21 mouse cellular contexts compared by ENCODE assay signal in the genomic region with DNA sequence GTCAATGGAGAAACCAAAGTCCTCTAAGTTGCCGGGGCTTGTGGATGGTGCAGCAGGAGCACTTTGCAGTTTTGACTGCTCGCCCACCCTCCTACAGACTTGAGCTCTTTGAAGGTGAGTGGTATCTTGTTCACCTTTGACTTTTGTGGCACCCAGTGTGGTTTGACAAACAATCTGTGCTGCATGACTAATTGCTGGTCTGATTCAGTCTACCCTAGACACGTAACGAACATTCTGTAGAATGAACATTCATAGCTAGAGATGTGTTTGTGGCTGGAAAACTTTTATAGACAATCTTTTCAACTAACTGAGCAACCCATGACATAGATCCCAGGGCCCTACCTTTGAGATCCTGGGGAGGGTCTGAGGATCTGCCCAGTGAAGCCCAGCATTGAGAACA. TPM values are rescaled to one million over a fixed set of nuclear protein-coding genes. Genes with fewer than 3 reads are reported as not detected.
DNase-seq lines count a peak whose midpoint lies in the region; ATAC-seq and TF ChIP-seq lines count a peak whose summit lies in the region.
"Had no signal": no experiment of that assay in that cellular context is flagged by ENCODE, and none has a peak within 500 bp of the region (broad histone marks: within the 10 kb centered on the region; RNA-seq: fewer than 3 reads in every experiment).

No protein-coding gene starts in this region.

- no peak overlapping the region for H3K4me3 ChIP-seq in myocyte
- H3K4me3 ChIP-seq: embryonic facial prominence, embryonic 10.5 days; erythroblast, embryonic 14.5 days; forebrain, embryonic 10.5 days; gastrocnemius, adult 2 months; heart, embryonic 12.5 days; hindbrain, embryonic 10.5 days had no signal

- H3K4me2 ChIP-seq in myocyte (ENCODE audit: low read depth) = peak overlapping the region; percentile 87
- H3K4me2 ChIP-seq: heart, embryonic 12.5 days; hindbrain, embryonic 14.5 days had no signal

- no peak for TF ChIP-seq POLR2A in myocyte (IDR thresholded peaks at IDR 0.05; ENCODE audit: insufficient read length, low read depth)

- peak; percentile 40 for ATAC-seq in activated CD4-positive, CD25-positive, alpha-beta regulatory T cell, adult 4 months
- ATAC-seq: forebrain, embryonic 14.5 days; intestine, postnatal 0 days had no signal

- no peak overlapping the region for H3ac ChIP-seq in myocyte (ENCODE audit: control insufficient read depth, insufficient read length)

- H3K79me2 ChIP-seq in myocyte (ENCODE audit: control insufficient read depth, insufficient read depth) = no peaks in the 10 kb centered on the region

- no peaks in the 10 kb centered on the region for H3K27me3 ChIP-seq in myocyte (ENCODE audit: control insufficient read depth, insufficient read depth, insufficient read length)

- H3K36me3 ChIP-seq in myocyte (ENCODE audit: control insufficient read depth, insufficient read depth) = no peaks in the 10 kb centered on the region
- H3K36me3 ChIP-seq: embryonic facial prominence, embryonic 10.5 days; forebrain, embryonic 10.5 days; heart, embryonic 12.5 days; hindbrain, embryonic 10.5 days had no signal

- DNase-seq in CD4-positive helper T cell, adult 2 months (ENCODE audit: low read depth, low spot score) = peak; percentile 76
- no peak for DNase-seq in adrenal gland, postnatal 4 days (ENCODE audit: low spot score in 2 of 2)
- no peak for DNase-seq in urinary bladder, adult 18-20 months (ENCODE audit: low spot score in 2 of 2)
- no peak for DNase-seq in spleen, postnatal 10 days (ENCODE audit: low spot score in 2 of 2)
- DNase-seq: adrenal gland, adult 8-10 months; adrenal gland, postnatal 36 days; cerebellum, adult 11 months; cerebellum, adult 9-10 months; cerebellum, postnatal 36 days; gastrocnemius, adult 2 months; gastrocnemius, postnatal 25 days had no signal

TF ChIP-seq in myocyte, 11 proteins besides CTCF, POLR2A, EP300 and RAD21:
- TF ChIP-seq MAX (IDR thresholded peaks at IDR 0.05; ENCODE audit: low read depth) = no peak
- TF ChIP-seq CEBPB (IDR thresholded peaks at IDR 0.05; ENCODE audit: insufficient read depth, poor library complexity, severe bottlenecking) = no peak
- no peak for TF ChIP-seq TCF12 (IDR thresholded peaks at IDR 0.05; ENCODE audit: insufficient read depth, poor library complexity, severe bottlenecking)
- TF ChIP-seq E2F4 (IDR thresholded peaks at IDR 0.05; ENCODE audit: insufficient read depth) = no peak
- TF ChIP-seq MYOG (IDR thresholded peaks at IDR 0.05; ENCODE audit: control insufficient read depth in 1 of 3, insufficient read depth in 1 of 3, insufficient read length in 2 of 3, low read depth in 2 of 3) = no peak
- no peak for TF ChIP-seq USF1 (IDR thresholded peaks at IDR 0.05; ENCODE audit: low read depth)
- no peak for TF ChIP-seq REST (IDR thresholded peaks at IDR 0.05; ENCODE audit: insufficient read depth, insufficient read length)
- no peak for TF ChIP-seq TCF3 (IDR thresholded peaks at IDR 0.05; ENCODE audit: insufficient read length, low read depth)
- TF ChIP-seq SRF (IDR thresholded peaks at IDR 0.05; ENCODE audit: control insufficient read depth, insufficient read length, low read depth) = no peak
- TF ChIP-seq POLR2AphosphoS2 (IDR thresholded peaks at IDR 0.05; ENCODE audit: insufficient read length, low read depth) = no peak
- TF ChIP-seq MYOD1 (IDR thresholded peaks at IDR 0.05; ENCODE audit: control insufficient read depth in 1 of 3, insufficient read length in 2 of 3, low read depth in 2 of 3) = no peak

RNA-seq across cellular contexts. Expression of gene Trpm6, which starts 2.4 kb away (rescaled TPM):
- polyA plus RNA-seq in activated CD4-positive, CD25-positive, alpha-beta regulatory T cell, adult 4 months (2017; shearing (Covaris generic)) = under 1 TPM; 0.40 to 0.76 TPM
- polyA plus RNA-seq in myocyte (2012; fragmentation: generic; extraction: Trizol) = 0.08 TPM
- total RNA-seq in adrenal gland, postnatal 4 days (2021) = 1 to 10 TPM in 1 of 2 experiments, under 1 TPM in 1; 0.14 to 1.0 TPM
- polyA plus RNA-seq: erythroblast, embryonic 14.5 days had no signal

RNA-seq across cellular contexts. Expression of gene D030056L22Rik, which starts 34.4 kb away (rescaled TPM):
- polyA plus RNA-seq in activated CD4-positive, CD25-positive, alpha-beta regulatory T cell, adult 4 months (2017; shearing (Covaris generic)) = 1 to 10 TPM; 2.5 to 4.0 TPM
- 10.4 TPM for polyA plus RNA-seq in myocyte (2012; fragmentation: generic; extraction: Trizol)
- total RNA-seq in adrenal gland, postnatal 4 days (2021) = 10 to 100 TPM; 13.1 to 14.2 TPM
